Mouse (Mus musculus): ENCODE data around the gene Pcdh15.

Pcdh15 gene

GRCm38 (mm10) chr10:74335412-74335811 lies 1236.3 kb downstream of the Pcdh15 start:
- H3K9me3 ChIP-seq (ENCODE audit: low read length), result no peaks in the 10 kb centered on the region
- H3K36me3 ChIP-seq (ENCODE audit: insufficient read depth, low read length), result no peaks in the 10 kb centered on the region
- no peak overlapping the region for H3K4me3 ChIP-seq (replicated peaks; ENCODE audit: low read length)
- H3K27me3 ChIP-seq (ENCODE audit: insufficient read depth, low read length), result no peaks in the 10 kb centered on the region
- no peak for TF ChIP-seq CTCF (conservative IDR thresholded peaks at IDR 0.05; ENCODE audit: low read length)
- TF ChIP-seq NANOG (IDR thresholded peaks at IDR 0.05; ENCODE audit: borderline replicate concordance, low read length), result no peak
- H3K4me1 ChIP-seq (replicated peaks; ENCODE audit: low read depth, low read length), result no peaks in the 10 kb centered on the region

GRCm38 (mm10) chr10:74339247-74340160 lies 1240.4 kb downstream of the Pcdh15 start:
- Histone ChIP-seq H3K9me3 (ENCODE audit: low read length) (no peaks in the 10 kb centered on the region), H3K27me3 (ENCODE audit: insufficient read depth, low read length) (no peaks in the 10 kb centered on the region), H3K36me3 (ENCODE audit: insufficient read depth, low read length) (no peaks in the 10 kb centered on the region), H3K4me3 (replicated peaks; ENCODE audit: low read length) (no peak overlapping the region), H3K4me1 (replicated peaks; ENCODE audit: low read depth, low read length) (no peaks in the 10 kb centered on the region)
- TF ChIP-seq POU5F1 (IDR thresholded peaks at IDR 0.05; ENCODE audit: borderline replicate concordance, low read length), result no peak
- TF ChIP-seq NANOG (IDR thresholded peaks at IDR 0.05; ENCODE audit: borderline replicate concordance, low read length), result no peak
- no peak for TF ChIP-seq CTCF (conservative IDR thresholded peaks at IDR 0.05; ENCODE audit: low read length)

DNA sequence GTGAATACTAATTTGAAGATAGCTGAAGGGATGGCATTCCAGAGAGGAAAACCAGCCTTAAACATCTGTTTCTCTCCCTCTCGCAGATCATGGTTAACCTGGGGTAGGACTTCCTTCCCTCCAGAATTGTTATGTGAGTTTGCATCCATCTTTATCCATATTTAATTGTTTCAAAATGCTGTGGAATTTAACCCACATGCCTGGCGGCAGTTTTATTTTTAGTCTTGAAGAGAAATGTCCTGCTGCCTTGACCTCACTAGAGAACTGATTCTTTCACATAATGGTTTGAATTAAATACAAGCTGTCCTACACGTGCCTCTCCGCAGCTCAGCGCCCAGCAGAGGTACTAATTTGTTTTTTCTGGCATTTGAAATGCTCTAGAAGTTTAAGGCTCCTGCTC lies 1260.4 kb downstream of the Pcdh15 start:
- no peaks in the 10 kb centered on the region for H3K4me1 ChIP-seq (replicated peaks; ENCODE audit: low read depth, low read length)
- no peaks in the 10 kb centered on the region for H3K36me3 ChIP-seq (ENCODE audit: insufficient read depth, low read length)
- H3K27me3 ChIP-seq (ENCODE audit: insufficient read depth, low read length), result no peaks in the 10 kb centered on the region
- TF ChIP-seq NANOG (IDR thresholded peaks at IDR 0.05; ENCODE audit: borderline replicate concordance, low read length) (no peak), POU5F1 (IDR thresholded peaks at IDR 0.05; ENCODE audit: borderline replicate concordance, low read length) (no peak), CTCF (conservative IDR thresholded peaks at IDR 0.05; ENCODE audit: low read length) (no peak)
- H3K9me3 ChIP-seq (ENCODE audit: low read length), result no peaks in the 10 kb centered on the region
- no peak overlapping the region for H3K4me3 ChIP-seq (replicated peaks; ENCODE audit: low read length)

- Histone ChIP-seq H3K27me3 (ENCODE audit: insufficient read depth, low read length) (no peaks in the 10 kb centered on the region), H3K36me3 (ENCODE audit: insufficient read depth, low read length) (no peaks in the 10 kb centered on the region), H3K9me3 (ENCODE audit: low read length) (no peaks in the 10 kb centered on the region), H3K4me1 (replicated peaks; ENCODE audit: low read depth, low read length) (no peaks in the 10 kb centered on the region), H3K4me3 (replicated peaks; ENCODE audit: low read length) (no peak overlapping the region)
- TF ChIP-seq NANOG (IDR thresholded peaks at IDR 0.05; ENCODE audit: borderline replicate concordance, low read length), result no peak
- no peak for TF ChIP-seq POU5F1 (IDR thresholded peaks at IDR 0.05; ENCODE audit: borderline replicate concordance, low read length)
- TF ChIP-seq CTCF (conservative IDR thresholded peaks at IDR 0.05; ENCODE audit: low read length), result no peak
Measured at GRCm38 (mm10) chr10:74378697-74379096, 1279.6 kb downstream of the Pcdh15 start.

DNA sequence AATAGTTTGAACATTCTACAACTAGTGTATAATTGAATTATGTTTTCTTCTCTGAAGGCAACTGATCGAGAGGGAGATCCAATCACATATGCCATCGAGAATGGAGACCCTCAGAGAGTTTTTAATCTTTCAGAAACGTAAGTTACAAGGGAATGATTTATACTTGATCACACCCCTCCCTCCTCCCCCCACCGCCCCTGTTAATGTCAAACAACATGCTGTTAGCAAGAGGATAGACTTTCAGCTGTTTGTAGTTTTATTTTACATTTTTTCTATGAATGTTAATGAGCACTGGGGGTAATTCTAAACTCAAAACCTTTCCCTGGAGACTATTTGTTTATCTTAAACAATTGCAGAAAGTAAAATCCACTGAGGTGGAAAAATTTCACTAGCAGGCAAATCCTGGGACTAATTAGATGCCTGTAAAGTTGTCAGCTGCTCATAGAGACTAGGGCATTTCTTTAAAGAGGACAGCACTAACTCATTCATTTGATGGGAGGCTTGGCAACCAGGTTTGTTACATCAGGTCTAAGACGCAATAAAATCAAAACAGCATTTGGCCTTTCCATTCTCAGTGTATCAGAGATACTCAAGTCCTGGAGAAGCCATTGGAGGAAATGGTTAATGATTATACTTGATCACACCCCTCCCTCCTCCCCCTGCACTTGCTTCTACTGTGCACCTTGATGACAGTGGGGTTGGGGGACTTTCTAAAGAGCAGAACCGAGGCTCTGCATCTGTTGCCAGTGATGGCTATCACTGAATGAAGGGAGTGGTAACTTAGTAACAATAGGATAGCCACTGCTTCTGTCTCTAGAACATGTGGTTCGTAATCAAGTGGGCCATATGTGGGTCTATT lies 1280.4 kb downstream of the Pcdh15 start:
- no peak overlapping the region for H3K4me3 ChIP-seq (replicated peaks; ENCODE audit: low read length)
- no peak for TF ChIP-seq NANOG (IDR thresholded peaks at IDR 0.05; ENCODE audit: borderline replicate concordance, low read length)
- no peak for TF ChIP-seq POU5F1 (IDR thresholded peaks at IDR 0.05; ENCODE audit: borderline replicate concordance, low read length)
- TF ChIP-seq CTCF (conservative IDR thresholded peaks at IDR 0.05; ENCODE audit: low read length), result no peak
- no peaks in the 10 kb centered on the region for H3K4me1 ChIP-seq (replicated peaks; ENCODE audit: low read depth, low read length)
- no peaks in the 10 kb centered on the region for H3K9me3 ChIP-seq (ENCODE audit: low read length)
- H3K27me3 ChIP-seq (ENCODE audit: insufficient read depth, low read length), result no peaks in the 10 kb centered on the region
- H3K36me3 ChIP-seq (ENCODE audit: insufficient read depth, low read length), result no peaks in the 10 kb centered on the region

DNA sequence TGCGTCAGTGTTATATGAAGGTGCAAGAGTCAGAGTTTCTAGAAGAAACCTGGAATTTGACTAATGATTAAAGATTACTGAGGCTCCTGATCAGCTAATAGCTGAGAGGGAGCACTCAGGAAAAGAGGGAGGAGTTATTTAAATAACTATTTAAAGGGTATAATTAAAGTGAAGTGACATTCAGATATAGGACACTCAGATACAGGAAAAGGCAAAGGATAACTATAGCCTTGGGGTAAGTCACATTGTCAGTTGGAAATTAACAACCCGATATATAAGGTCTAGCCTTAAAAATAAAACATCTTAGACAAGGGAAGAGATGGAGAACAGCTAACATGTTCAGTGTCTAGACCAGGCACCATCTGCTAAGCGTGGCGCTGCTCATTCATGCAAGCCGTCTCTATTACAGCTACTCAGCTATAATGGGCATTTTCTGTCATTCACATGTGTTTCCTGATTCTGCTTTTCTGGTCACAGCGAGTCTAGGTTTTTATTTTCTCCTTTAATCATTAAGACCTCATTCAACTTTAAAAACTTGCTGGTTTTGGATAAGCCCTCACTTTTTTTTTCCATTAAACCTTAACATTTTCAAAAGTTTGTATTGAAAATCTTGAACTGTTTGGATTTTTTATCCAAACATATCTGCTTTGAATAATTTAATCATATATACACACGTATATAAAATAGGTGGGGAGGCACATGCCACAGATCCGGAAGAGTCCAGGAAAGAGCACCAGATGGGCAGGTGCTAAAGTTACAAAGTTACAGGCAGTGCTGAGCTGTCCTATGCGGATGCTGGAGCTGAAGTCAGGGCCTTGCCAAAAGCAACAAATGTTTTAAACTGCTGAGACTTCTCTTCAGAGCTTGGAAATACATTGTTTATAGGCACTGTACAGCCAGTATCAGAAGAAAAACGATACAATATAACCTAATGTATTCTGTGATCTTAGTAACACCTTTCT lies 1288.7 kb downstream of the Pcdh15 start:
- Histone ChIP-seq H3K4me1 (replicated peaks; ENCODE audit: low read depth, low read length) (no peaks in the 10 kb centered on the region), H3K9me3 (ENCODE audit: low read length) (no peaks in the 10 kb centered on the region), H3K36me3 (ENCODE audit: insufficient read depth, low read length) (no peaks in the 10 kb centered on the region), H3K27me3 (ENCODE audit: insufficient read depth, low read length) (no peaks in the 10 kb centered on the region), H3K4me3 (replicated peaks; ENCODE audit: low read length) (no peak overlapping the region)
- TF ChIP-seq NANOG (IDR thresholded peaks at IDR 0.05; ENCODE audit: borderline replicate concordance, low read length), result no peak

DNA sequence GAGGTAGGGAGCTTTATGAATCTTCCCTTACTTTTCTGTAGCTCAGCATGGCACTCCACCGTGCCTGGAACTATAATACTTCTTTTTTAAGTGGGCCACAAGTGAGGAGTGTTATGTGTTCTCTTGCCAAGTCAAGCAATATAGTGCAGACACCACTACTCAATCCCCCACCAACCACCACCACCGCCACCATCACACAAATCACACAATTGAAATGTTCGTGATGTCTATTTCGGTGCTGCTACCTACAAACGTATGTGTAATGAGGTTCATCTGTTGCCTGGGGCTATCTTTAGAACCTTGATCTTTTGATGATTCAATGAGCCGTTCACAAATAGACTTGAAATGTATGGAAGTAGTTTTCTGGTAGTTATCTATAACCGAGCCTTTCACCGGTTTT lies 1304.0 kb downstream of the Pcdh15 start:
- no peak for TF ChIP-seq POU5F1 (IDR thresholded peaks at IDR 0.05; ENCODE audit: borderline replicate concordance, low read length)
- no peak for TF ChIP-seq CTCF (conservative IDR thresholded peaks at IDR 0.05; ENCODE audit: low read length)
- H3K4me3 ChIP-seq (replicated peaks; ENCODE audit: low read length), result no peak overlapping the region
- H3K4me1 ChIP-seq (replicated peaks; ENCODE audit: low read depth, low read length), result no peaks in the 10 kb centered on the region
- no peaks in the 10 kb centered on the region for H3K36me3 ChIP-seq (ENCODE audit: insufficient read depth, low read length)
- H3K27me3 ChIP-seq (ENCODE audit: insufficient read depth, low read length), result no peaks in the 10 kb centered on the region
- H3K9me3 ChIP-seq (ENCODE audit: low read length), result no peaks in the 10 kb centered on the region

DNA sequence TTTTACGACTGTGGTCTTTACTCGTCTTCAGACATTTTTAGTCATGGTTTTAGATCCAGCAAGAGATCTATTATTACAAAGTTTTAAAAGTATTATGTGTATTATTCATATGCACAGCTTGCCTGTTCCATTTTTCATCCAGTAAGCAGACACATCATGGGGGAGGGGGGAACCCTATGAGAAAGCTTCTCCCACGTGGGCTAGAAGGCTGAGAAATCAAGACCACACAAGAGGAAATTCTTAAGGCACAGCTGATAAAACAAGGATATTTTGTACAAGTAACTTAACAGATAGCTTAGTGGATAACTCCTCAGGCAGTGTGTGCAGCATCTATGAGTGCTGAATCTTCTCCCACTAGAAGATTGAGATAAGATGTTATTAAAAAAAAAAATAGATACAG lies 1314.9 kb downstream of the Pcdh15 start:
- Histone ChIP-seq H3K4me1 (replicated peaks; ENCODE audit: low read depth, low read length) (no peaks in the 10 kb centered on the region), H3K4me3 (replicated peaks; ENCODE audit: low read length) (no peak overlapping the region), H3K36me3 (ENCODE audit: insufficient read depth, low read length) (no peaks in the 10 kb centered on the region), H3K27me3 (ENCODE audit: insufficient read depth, low read length) (no peaks in the 10 kb centered on the region), H3K9me3 (ENCODE audit: low read length) (no peaks in the 10 kb centered on the region)
- TF ChIP-seq POU5F1 (IDR thresholded peaks at IDR 0.05; ENCODE audit: borderline replicate concordance, low read length) (no peak), CTCF (conservative IDR thresholded peaks at IDR 0.05; ENCODE audit: low read length) (no peak), NANOG (IDR thresholded peaks at IDR 0.05; ENCODE audit: borderline replicate concordance, low read length) (no peak)
